Mouse (Mus musculus): ENCODE results near the gene Klrk1. TPM values are rescaled to one million over a fixed set of nuclear protein-coding genes. Genes with fewer than 3 reads are reported as not detected.
"Not testable (repeated sequence)": the region's sequence is repeated elsewhere in the genome, so short reads cannot be mapped to it uniquely, and the experiment has no call there.

The Klrk1 gene
- 0.15 and 0.29 TPM in 2 replicates for polyA plus RNA-seq (2015; fragmentation: Nextera tagmentation; extraction: Ambion mirVana)

DNA sequence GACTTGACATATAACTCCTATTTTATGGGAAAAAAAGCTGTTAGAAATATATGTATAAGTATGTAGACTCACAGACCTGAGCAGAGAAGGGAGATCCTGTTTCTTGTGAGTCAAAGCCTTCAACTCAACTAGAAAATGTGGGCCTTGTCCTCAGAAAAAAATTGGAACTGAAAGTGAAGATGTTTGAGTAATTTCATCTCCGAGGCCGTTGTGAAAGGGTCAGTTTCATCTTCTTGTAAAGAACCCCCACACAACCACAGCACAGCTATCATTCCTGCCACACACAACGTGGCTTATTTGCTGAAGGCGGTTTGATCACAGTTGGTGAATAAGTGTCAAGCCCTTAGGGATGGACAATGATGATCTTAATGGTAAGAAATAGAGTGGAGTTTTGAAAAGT is at the start of gene Klrk1:
Gene Klrk1 (minus strand): TSS at position 130 of the 400 bp plus-strand sequence.
- H3K9ac ChIP-seq: no peak within 1 kb of the TSS
- H3K4me3 ChIP-seq (replicated peaks): no peak within 1 kb of the TSS
- no peak for ATAC-seq
- no peak within 1 kb of the TSS for H3K4me2 ChIP-seq (replicated peaks)
- H3K36me3 ChIP-seq: no peaks in the 10 kb centered on the region
- WGBS: 77% methylated on average over 4 of the region's 4 CpGs
- no peaks in the 10 kb centered on the region for H3K27me3 ChIP-seq (replicated peaks)
- no peaks in the 10 kb centered on the region for H3K4me1 ChIP-seq (replicated peaks)
- H3K9me3 ChIP-seq: no peaks in the 10 kb centered on the region
- H3K27ac ChIP-seq: no peak within 1 kb of the TSS

DNA sequence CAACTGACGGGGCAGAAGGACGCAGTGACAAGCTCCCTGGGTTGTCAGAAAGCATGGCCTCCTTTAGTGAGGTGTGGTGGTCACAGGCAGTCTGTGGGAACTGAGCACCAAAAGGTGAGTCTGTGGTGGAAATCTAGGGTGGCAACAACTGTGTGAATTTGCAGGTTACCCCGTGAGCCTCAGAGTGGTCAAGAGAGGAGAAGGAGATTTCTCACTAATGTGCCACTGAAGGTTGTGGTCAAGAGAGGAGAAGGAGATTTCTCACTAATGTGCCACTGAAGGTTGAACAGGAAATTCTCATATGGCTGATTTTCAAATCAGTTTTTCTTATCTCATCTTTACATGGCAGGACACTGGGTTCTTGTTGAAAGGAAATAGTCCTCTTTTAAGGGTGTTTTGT is 37.6 kb upstream of the Klrk1 start:
- H3K27ac ChIP-seq; H3K9me3 ChIP-seq; H3K27me3 ChIP-seq (replicated peaks); H3K4me1 ChIP-seq (replicated peaks); ATAC-seq; H3K4me3 ChIP-seq (replicated peaks); H3K4me2 ChIP-seq (replicated peaks); H3K36me3 ChIP-seq; H3K9ac ChIP-seq: not testable (repeated sequence)
- 86% methylated on average over 1 of the region's 3 CpGs for WGBS

DNA sequence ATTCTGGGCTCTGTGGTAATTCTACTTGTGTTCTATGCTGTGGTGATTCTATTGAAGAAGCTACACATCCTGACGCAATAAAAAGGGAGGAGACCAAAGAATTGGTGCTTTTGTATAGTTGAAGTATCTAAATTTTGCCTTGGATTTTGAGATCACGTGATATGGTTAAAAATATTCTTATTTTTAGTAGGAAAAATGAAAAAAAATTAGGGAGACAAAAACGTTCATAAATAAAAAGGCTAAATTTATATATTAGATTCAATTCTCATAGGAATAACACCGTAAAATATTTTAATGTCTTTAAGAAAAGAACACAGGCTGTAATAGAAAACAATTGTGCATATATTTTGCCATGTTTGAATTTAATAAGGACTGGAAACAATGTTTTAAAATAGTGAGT is 36.9 kb upstream of the Klrk1 start, which contains the start of gene Klrc2:
Gene Klrc2 (minus strand): TSS at position 101 of the 400 bp plus-strand sequence.
- not testable (repeated sequence) for H3K36me3 ChIP-seq; H3K9ac ChIP-seq; H3K4me3 ChIP-seq (replicated peaks); H3K9me3 ChIP-seq; H3K27ac ChIP-seq; H3K4me1 ChIP-seq (replicated peaks); H3K27me3 ChIP-seq (replicated peaks); H3K4me2 ChIP-seq (replicated peaks); ATAC-seq
- WGBS: 78% methylated on average over 4 of the region's 4 CpGs

DNA sequence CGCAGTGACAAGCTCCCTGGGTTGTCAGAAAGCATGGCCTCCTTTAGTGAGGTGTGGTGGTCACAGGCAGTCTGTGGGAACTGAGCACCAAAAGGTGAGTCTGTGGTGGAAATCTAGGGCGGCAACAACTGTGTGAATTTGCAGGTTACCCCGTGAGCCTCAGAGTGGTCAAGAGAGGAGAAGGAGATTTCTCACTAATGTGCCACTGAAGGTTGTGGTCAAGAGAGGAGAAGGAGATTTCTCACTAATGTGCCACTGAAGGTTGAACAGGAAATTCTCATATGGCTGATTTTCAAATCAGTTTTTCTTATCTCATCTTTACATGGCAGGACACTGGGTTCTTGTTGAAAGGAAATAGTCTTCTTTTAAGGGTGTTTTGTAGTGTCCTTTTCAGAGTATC is 20.4 kb upstream of the Klrk1 start:
- ATAC-seq; H3K9ac ChIP-seq; H3K27ac ChIP-seq; H3K4me2 ChIP-seq (replicated peaks); H3K36me3 ChIP-seq; H3K4me1 ChIP-seq (replicated peaks); H3K9me3 ChIP-seq; H3K27me3 ChIP-seq (replicated peaks); H3K4me3 ChIP-seq (replicated peaks): not testable (repeated sequence)
- 71% methylated on average over 1 of the region's 3 CpGs for WGBS

DNA sequence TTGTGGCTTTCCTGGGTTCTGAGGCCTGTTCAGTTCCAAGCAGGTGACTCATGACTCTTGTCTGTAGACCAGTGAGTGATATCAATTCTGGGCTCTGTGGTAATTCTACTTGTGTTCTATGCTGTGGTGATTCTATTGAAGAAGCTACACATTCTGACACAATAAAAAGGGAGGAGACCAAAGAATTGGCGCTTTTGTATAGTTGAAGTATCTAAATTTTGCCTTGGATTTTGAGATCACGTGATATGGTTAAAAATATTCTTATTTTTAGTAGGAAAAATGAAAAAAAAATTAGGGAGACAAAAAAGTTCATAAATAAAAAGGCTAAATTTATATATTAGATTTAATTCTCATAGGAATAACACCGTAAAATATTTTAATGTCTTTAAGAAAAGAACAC is 19.6 kb upstream of the Klrk1 start, which contains the start of gene Klrc3:
Gene Klrc3 (minus strand): TSS at position 101 of the 400 bp plus-strand sequence.
- not testable (repeated sequence) for H3K9me3 ChIP-seq; H3K27me3 ChIP-seq (replicated peaks); H3K36me3 ChIP-seq; H3K4me3 ChIP-seq (replicated peaks); H3K4me1 ChIP-seq (replicated peaks); H3K27ac ChIP-seq; H3K4me2 ChIP-seq (replicated peaks); ATAC-seq; H3K9ac ChIP-seq
- WGBS: 85% methylated on average over 3 of the region's 3 CpGs

DNA sequence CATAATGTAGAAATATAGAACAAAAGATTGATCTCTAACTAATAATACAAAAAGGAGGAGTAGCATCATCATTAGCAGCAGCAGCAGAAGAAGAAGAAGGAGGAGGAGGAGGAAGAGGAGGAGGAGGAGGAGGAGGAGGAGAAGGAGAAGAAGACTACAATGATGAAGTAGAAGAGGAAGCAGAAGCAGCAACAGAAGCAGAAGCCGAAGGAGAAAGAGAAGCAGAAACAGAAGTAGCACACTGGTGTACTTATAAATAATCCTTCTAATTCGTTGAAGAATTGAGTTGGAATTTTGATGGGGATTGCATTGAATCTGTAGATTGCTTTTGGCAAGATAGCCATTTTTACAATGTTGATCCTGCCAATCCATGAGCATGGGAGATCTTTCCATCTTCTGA is 7.4 kb upstream of the Klrk1 start:
- not testable (repeated sequence) for H3K9me3 ChIP-seq; H3K4me2 ChIP-seq (replicated peaks); H3K27ac ChIP-seq; H3K36me3 ChIP-seq; H3K4me1 ChIP-seq (replicated peaks); H3K27me3 ChIP-seq (replicated peaks); ATAC-seq; H3K9ac ChIP-seq; H3K4me3 ChIP-seq (replicated peaks)
- 80% methylated on average over 2 of the region's 2 CpGs for WGBS

DNA sequence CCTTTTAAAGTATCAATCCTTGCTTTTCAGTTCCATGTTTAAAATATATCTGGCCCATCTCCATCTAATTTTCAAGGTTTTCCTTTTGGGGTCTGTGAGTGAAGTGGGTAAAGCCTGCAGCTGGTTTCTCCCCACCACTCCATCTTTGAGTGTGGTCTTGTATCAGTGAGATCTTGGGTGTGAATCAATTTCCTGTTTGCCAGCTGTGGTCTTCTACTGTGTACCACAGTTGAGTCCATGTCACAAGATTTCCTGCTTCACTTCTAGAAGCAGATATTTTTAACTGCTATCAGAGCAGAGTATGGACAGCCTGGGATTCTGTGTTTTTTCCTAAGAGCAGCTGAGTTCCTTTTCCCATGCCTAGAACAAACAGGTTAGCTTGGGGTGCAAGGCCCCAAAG is 15.3 kb downstream of the Klrk1 start:
- Histone ChIP-seq H3K36me3 (no peaks in the 10 kb centered on the region), H3K4me2 (replicated peaks) (no peak overlapping the region), H3K9ac (no peak overlapping the region), H3K9me3 (no peaks in the 10 kb centered on the region), H3K4me3 (replicated peaks) (no peak overlapping the region), H3K27me3 (replicated peaks) (no peaks in the 10 kb centered on the region), H3K4me1 (replicated peaks) (no peaks in the 10 kb centered on the region), H3K27ac (no peak overlapping the region)
- no peak for ATAC-seq

DNA sequence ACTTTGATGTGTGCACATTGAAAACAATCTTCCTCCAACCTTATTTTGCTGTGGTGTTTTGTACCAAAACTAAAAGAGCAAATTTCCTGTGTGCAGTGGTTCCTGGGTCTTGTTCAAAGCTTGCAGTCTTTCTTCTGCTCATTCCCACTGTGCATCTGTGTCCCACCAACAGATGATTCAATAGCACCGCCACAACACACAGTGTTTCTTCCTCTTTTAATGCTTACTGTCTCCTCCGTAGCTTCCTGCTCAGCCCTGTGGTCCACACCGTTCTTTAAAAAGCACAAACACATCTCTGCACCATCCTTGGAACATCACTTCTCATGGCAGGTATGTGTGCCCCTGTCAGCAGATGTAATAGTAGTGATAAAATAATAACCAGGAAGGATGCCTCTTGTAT is 32.2 kb downstream of the Klrk1 start, which contains the start of gene Klrd1:
Gene Klrd1 (plus strand): TSS at position 275 of the 400 bp plus-strand sequence.
- WGBS: 85% methylated on average over 3 of the region's 3 CpGs

DNA sequence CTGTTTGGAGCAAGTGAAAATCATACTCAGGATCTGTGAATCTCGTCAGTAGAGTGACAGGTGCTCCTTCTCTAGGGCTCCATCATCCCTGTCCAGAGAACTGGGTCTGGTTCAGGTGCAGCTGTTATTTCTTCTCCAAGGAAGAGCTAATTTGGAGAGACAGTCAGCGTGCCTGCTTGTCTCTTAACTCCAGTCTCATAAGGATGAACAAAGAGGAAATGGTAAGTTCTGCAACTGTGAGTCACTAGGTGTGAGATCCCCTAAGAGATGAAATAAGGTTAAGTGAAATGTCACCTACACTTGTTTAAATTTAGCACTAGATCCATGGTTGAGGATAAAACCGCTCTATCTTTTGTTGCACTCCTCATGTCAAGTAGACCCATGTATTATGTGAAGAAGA is 40.6 kb downstream of the Klrk1 start:
- H3K4me3 ChIP-seq (replicated peaks): no peak overlapping the region
- no peak for ATAC-seq
- no peak overlapping the region for H3K4me2 ChIP-seq (replicated peaks)
- no peak overlapping the region for H3K9ac ChIP-seq
- H3K27ac ChIP-seq: no peak overlapping the region
- no peaks in the 10 kb centered on the region for H3K4me1 ChIP-seq (replicated peaks)
- H3K9me3 ChIP-seq: no peaks in the 10 kb centered on the region
- H3K27me3 ChIP-seq (replicated peaks): no peaks in the 10 kb centered on the region
- no peaks in the 10 kb centered on the region for H3K36me3 ChIP-seq
- 76% methylated on average over 3 of the region's 3 CpGs for WGBS

More for the DNA sequence above, 32.2 kb downstream of the Klrk1 start, which contains the start of gene Klrd1:
- Histone ChIP-seq H3K4me1 (replicated peaks) (no peaks in the 10 kb centered on the region), H3K9me3 (no peaks in the 10 kb centered on the region), H3K4me2 (replicated peaks) (no peak within 1 kb of the TSS), H3K4me3 (replicated peaks) (no peak within 1 kb of the TSS), H3K9ac (no peak within 1 kb of the TSS), H3K27me3 (replicated peaks) (no peaks in the 10 kb centered on the region), H3K27ac (no peak within 1 kb of the TSS), H3K36me3 (no peaks in the 10 kb centered on the region)
- no peak for ATAC-seq

DNA sequence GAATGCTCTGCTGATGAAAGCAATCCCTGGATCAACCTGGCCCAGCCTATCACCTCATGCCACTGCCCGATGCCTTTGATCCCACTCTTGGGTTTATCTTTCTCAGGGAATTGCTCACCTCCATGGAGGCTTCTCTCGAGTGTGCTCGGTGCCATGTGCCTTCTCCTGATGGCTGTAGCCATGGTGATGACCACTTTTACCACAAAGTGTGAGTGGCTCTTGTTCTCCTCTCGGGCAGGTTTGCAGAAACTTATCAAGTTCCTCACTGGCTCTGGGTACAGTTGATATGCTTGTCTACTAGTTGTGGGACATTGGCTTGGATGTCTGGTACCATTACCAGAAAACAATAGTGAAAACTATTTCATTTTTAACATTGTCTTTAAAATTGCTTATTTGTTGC is 41.8 kb downstream of the Klrk1 start:
- no peaks in the 10 kb centered on the region for H3K9me3 ChIP-seq
- H3K4me3 ChIP-seq (replicated peaks): no peak overlapping the region
- no peaks in the 10 kb centered on the region for H3K4me1 ChIP-seq (replicated peaks)
- H3K36me3 ChIP-seq: no peaks in the 10 kb centered on the region
- H3K9ac ChIP-seq: no peak overlapping the region
- no peak overlapping the region for H3K27ac ChIP-seq
- no peak overlapping the region for H3K4me2 ChIP-seq (replicated peaks)
- WGBS: 70% methylated on average over 4 of the region's 4 CpGs
- H3K27me3 ChIP-seq (replicated peaks): no peaks in the 10 kb centered on the region
- ATAC-seq: no peak

DNA sequence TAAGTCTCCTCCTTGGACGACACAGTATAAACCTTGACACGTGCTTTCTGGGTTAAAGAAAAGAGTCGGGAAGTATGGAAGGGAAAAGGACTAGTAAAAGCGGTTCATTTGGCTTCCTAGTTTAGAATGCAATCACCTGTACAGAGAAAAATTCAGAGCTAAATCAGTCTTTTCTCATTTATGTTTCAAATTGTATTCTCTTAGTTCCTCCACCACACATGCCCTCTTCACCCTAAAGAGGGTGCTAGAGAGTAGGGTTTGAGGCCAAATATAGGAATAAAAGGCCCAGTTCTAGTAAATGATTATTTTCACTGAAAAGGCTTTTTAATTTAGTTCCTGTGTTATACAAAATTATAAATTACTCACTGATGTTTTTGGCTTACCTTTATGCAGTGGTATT is 42.4 kb downstream of the Klrk1 start:
- ATAC-seq: no peak
- Histone ChIP-seq H3K4me2 (replicated peaks) (no peak overlapping the region), H3K27ac (no peak overlapping the region), H3K9me3 (no peaks in the 10 kb centered on the region), H3K4me3 (replicated peaks) (no peak overlapping the region), H3K4me1 (replicated peaks) (no peaks in the 10 kb centered on the region), H3K27me3 (replicated peaks) (no peaks in the 10 kb centered on the region), H3K36me3 (no peaks in the 10 kb centered on the region), H3K9ac (no peak overlapping the region)
- WGBS: 61% methylated on average over 4 of the region's 4 CpGs

DNA sequence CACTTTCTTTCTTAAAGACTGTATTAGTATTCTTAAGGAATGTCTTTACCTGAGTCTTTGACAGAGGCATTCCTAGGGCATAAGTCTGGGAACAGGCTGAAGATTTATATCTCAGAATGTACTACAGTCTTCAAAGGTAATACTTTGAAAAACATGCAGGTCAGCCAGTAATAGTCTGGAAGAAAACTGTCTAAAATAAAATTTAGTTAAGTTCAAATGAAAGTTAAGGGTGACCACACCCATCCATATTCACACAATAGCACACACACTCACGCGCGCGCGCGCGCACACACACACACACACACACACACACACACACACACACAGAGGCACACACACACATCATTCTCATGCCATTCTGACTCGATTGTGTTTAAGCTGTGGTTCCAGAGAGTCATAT is 46.1 kb downstream of the Klrk1 start, which contains the start of gene Klre1:
Gene Klre1 (plus strand): TSS at position 301 of the 400 bp plus-strand sequence.
- Histone ChIP-seq H3K4me3 (replicated peaks) (no peak within 1 kb of the TSS), H3K27ac (no peak within 1 kb of the TSS), H3K4me1 (replicated peaks) (no peaks in the 10 kb centered on the region), H3K36me3 (no peaks in the 10 kb centered on the region), H3K9me3 (no peaks in the 10 kb centered on the region), H3K27me3 (replicated peaks) (no peaks in the 10 kb centered on the region), H3K4me2 (replicated peaks) (no peak within 1 kb of the TSS), H3K9ac (no peak within 1 kb of the TSS)
- no peak for ATAC-seq
- 91% methylated on average over 8 of the region's 8 CpGs for WGBS

DNA sequence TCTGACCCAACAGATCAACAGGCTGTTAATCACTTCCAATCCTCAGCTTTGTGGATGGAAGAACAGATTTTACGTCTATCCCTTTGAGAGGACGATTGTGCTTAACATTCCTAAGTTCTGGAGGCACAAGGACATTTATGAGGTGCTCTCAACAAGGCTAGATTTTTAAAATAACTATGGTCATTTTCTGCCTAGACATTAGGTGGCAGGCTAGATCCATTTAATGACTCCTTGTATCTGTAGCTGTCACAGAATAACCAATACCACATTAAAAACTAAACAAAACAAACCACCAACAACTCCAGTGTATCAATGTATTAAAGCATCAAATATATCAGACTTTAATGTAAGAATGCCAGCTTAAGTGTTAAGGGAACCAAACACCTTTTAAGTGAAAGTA is 48.3 kb downstream of the Klrk1 start:
- H3K4me3 ChIP-seq (replicated peaks): no peak overlapping the region
- 20% methylated on average over 2 of the region's 2 CpGs for WGBS

More for the DNA sequence above, 48.3 kb downstream of the Klrk1 start:
- Histone ChIP-seq H3K9me3 (no peaks in the 10 kb centered on the region), H3K27ac (no peak overlapping the region), H3K4me1 (replicated peaks) (no peaks in the 10 kb centered on the region), H3K36me3 (no peaks in the 10 kb centered on the region), H3K4me2 (replicated peaks) (no peak overlapping the region), H3K9ac (no peak overlapping the region), H3K27me3 (replicated peaks) (no peaks in the 10 kb centered on the region)
- ATAC-seq: no peak
